Mouse (Mus musculus): ENCODE measurements around the gene Mblac2. TPM values are rescaled to one million over a fixed set of nuclear protein-coding genes. Genes with fewer than 3 reads are reported as not detected.

Mblac2 gene
- total and polyA plus RNA-seq, 3 experiments: 0.58 to 1.2 TPM; not detected in 1

DNA sequence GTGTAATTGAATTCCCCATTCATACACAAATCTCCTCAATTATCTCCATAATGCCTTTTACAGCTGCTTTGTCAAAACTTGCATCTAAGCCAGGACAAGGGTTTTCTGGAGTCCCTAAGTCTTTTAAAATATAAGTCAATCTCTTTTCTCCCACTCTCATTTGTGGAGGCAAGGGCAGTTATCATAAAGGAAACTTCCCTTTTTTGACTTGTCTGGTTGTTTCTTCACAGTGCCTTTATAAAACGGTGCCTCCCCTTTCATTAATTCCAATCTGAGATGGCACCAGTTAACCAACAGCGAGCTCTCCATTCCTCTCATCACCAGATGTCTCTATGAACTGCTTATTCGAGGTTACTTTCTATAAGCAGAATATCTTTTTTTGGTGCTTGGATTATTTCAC lies 65.1 kb downstream of the Mblac2 start (continued):
- TF ChIP-seq MYC (IDR thresholded peaks at IDR 0.05; ENCODE audit: low read depth, low read length) (no peak), ZMIZ1 (IDR thresholded peaks at IDR 0.05; ENCODE audit: low read depth, low read length) (no peak), MYB (IDR thresholded peaks at IDR 0.05; ENCODE audit: low read depth, low read length) (no peak), TCF12 (IDR thresholded peaks at IDR 0.05; ENCODE audit: low read depth, low read length) (no peak), MAZ (IDR thresholded peaks at IDR 0.05; ENCODE audit: low read depth, low read length) (no peak), ELF1 (IDR thresholded peaks at IDR 0.05; ENCODE audit: low read depth, low read length) (no peak), ZKSCAN1 (IDR thresholded peaks at IDR 0.05; ENCODE audit: low read depth, low read length) (no peak), POLR2AphosphoS5 (IDR thresholded peaks at IDR 0.05; ENCODE audit: borderline replicate concordance, low read depth, low read length) (no peak), RAD21 (IDR thresholded peaks at IDR 0.05; ENCODE audit: low read depth, low read length) (no peak), POLR2AphosphoS2 (IDR thresholded peaks at IDR 0.05; ENCODE audit: low read length) (no peak), ZC3H11A (IDR thresholded peaks at IDR 0.05; ENCODE audit: low read depth, low read length) (no peak), BHLHE40 (IDR thresholded peaks at IDR 0.05; ENCODE audit: borderline replicate concordance, low read depth, low read length) (no peak), USF2 (IDR thresholded peaks at IDR 0.05; ENCODE audit: borderline replicate concordance in 1 of 2, insufficient read depth in 1 of 2, low read depth in 1 of 2, low read length in 2 of 2) (no peak)

DNA sequence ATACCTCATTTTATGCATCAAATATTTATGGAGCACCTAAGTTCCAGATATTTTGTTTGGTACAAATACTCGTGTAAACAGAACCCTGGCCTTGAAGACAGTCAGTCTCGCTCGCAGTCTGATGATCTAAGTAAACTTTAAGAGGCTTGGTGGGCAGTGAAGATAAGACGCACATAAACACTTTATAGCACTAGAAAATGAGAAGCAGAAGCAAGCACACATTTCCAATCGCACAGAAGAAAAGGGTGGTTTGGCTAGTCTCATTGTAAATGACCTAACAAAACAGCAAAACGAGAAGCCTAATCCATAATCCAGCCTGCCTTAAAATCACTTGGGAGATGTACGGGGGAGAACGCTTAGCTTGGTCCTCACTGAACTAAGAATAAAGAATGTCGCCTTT lies 71.3 kb downstream of the Mblac2 start:
- Histone ChIP-seq H3K4me1 (ENCODE audit: control insufficient read depth in 1 of 2, insufficient read depth in 2 of 2, low read length in 2 of 2) (peaks cover 0 to 5% of the 10 kb centered on the region in 2 experiments; a peak in 2 of 4 replicates), H3K36me3 (ENCODE audit: control insufficient read depth in 1 of 2, insufficient read depth in 2 of 2, low read length in 2 of 2) (peaks cover 4 to 13% of the 10 kb centered on the region in 2 experiments; a peak in 3 of 4 replicates), H3K9me3 (replicated peaks; ENCODE audit: insufficient read depth, low read length) (no peaks in the 10 kb centered on the region), H3K79me2 (ENCODE audit: control insufficient read depth, insufficient read depth, low read length, poor library complexity) (peaks cover 14% of the 10 kb centered on the region), H3K4me3 (ENCODE audit: control insufficient read depth in 1 of 2, insufficient read depth in 1 of 2, low read depth in 2 of 2, low read length in 2 of 2) (peak overlapping the region; percentile 72), H3K27ac (ENCODE audit: control insufficient read depth, low read depth, low read length) (peak overlapping the region; percentile 87), H3K9ac (ENCODE audit: control insufficient read depth, low read depth, low read length, poor library complexity, severe bottlenecking) (peak overlapping the region; percentile 77), H3K27me3 (ENCODE audit: control insufficient read depth in 1 of 2, insufficient read depth in 2 of 2, low read length in 2 of 2) (no peaks in the 10 kb centered on the region)
- DNase-seq (ENCODE audit: low read depth, low spot score): peak; percentile 80
- no peak for TF ChIP-seq USF1 (IDR thresholded peaks at IDR 0.05; ENCODE audit: low read depth, low read length)
- no peak for TF ChIP-seq RAD21 (IDR thresholded peaks at IDR 0.05; ENCODE audit: low read depth, low read length)
- no peak for TF ChIP-seq TBP (IDR thresholded peaks at IDR 0.05; ENCODE audit: low read depth, low read length)
- no peak for TF ChIP-seq ZNF384 (IDR thresholded peaks at IDR 0.05; ENCODE audit: low read depth, low read length)
- no peak for TF ChIP-seq ZMIZ1 (IDR thresholded peaks at IDR 0.05; ENCODE audit: low read depth, low read length)
- no peak for TF ChIP-seq KAT2A (conservative IDR thresholded peaks at IDR 0.05; ENCODE audit: low read depth, low read length)
- TF ChIP-seq UBTF (IDR thresholded peaks at IDR 0.05; ENCODE audit: borderline replicate concordance, insufficient read depth, low read depth, low read length): no peak
- peak; percentile 12; the same call in 1 of the 2 replicates for TF ChIP-seq TAL1 (IDR thresholded peaks at IDR 0.05; ENCODE audit: low read length)
- no peak for TF ChIP-seq MEF2A (IDR thresholded peaks at IDR 0.05; ENCODE audit: extremely low read depth, insufficient replicate concordance, low read depth, low read length, poor library complexity, severe bottlenecking)
- TF ChIP-seq MYC (IDR thresholded peaks at IDR 0.05; ENCODE audit: low read depth, low read length): no peak
- no peak for TF ChIP-seq POLR2AphosphoS5 (IDR thresholded peaks at IDR 0.05; ENCODE audit: borderline replicate concordance, low read depth, low read length)
- no peak for TF ChIP-seq ZKSCAN1 (IDR thresholded peaks at IDR 0.05; ENCODE audit: low read depth, low read length)
- TF ChIP-seq SMC3 (IDR thresholded peaks at IDR 0.05; ENCODE audit: low read depth, low read length): no peak
- no peak for TF ChIP-seq MAX (IDR thresholded peaks at IDR 0.05; ENCODE audit: low read length)
- no peak; the same call in 1 of the 2 replicates for TF ChIP-seq BHLHE40 (IDR thresholded peaks at IDR 0.05; ENCODE audit: borderline replicate concordance, low read depth, low read length)
- TF ChIP-seq EP300 (IDR thresholded peaks at IDR 0.05; ENCODE audit: low read depth in 1 of 2, low read length in 2 of 2): peak; percentile 29 to 54; a peak in 3 of 4 replicates
- TF ChIP-seq USF2 (IDR thresholded peaks at IDR 0.05; ENCODE audit: borderline replicate concordance in 1 of 2, insufficient read depth in 1 of 2, low read depth in 1 of 2, low read length in 2 of 2): no peak
- no peak for TF ChIP-seq NRF1 (IDR thresholded peaks at IDR 0.05; ENCODE audit: insufficient read depth, low read depth, low read length, poor library complexity, severe bottlenecking)
- no peak for TF ChIP-seq POLR2A (IDR thresholded peaks at IDR 0.05; ENCODE audit: control insufficient read depth in 1 of 2, insufficient read depth in 1 of 2, low read depth in 1 of 2, low read length in 2 of 2, poor library complexity in 1 of 2)
- no peak for TF ChIP-seq JUND (IDR thresholded peaks at IDR 0.05; ENCODE audit: low read depth, low read length)
- no peak for TF ChIP-seq HCFC1 (IDR thresholded peaks at IDR 0.05; ENCODE audit: low read depth, low read length)
- no peak for TF ChIP-seq MAZ (IDR thresholded peaks at IDR 0.05; ENCODE audit: low read depth, low read length)
- TF ChIP-seq MXI1 (IDR thresholded peaks at IDR 0.05; ENCODE audit: low read depth, low read length): peak; percentile 56; the same call in 1 of the 2 replicates
- TF ChIP-seq MYB (IDR thresholded peaks at IDR 0.05; ENCODE audit: low read depth, low read length): no peak
- no peak for TF ChIP-seq POLR2AphosphoS2 (IDR thresholded peaks at IDR 0.05; ENCODE audit: low read length)
- TF ChIP-seq CHD2 (IDR thresholded peaks at IDR 0.05; ENCODE audit: low read length): no peak
- TF ChIP-seq TCF12 (IDR thresholded peaks at IDR 0.05; ENCODE audit: low read depth, low read length): 0 out of 2 replicates have a peak, but pooled peaks have one; percentile 18
- no peak for TF ChIP-seq ELF1 (IDR thresholded peaks at IDR 0.05; ENCODE audit: low read depth, low read length)
- no peak for TF ChIP-seq ZC3H11A (IDR thresholded peaks at IDR 0.05; ENCODE audit: low read depth, low read length)
- no peak for TF ChIP-seq CHD1 (IDR thresholded peaks at IDR 0.05; ENCODE audit: low read depth, low read length)
- TF ChIP-seq GABPA (IDR thresholded peaks at IDR 0.05; ENCODE audit: low read depth, low read length): no peak
